Mouse (Mus musculus): Measurements from ENCODE around the gene Parg.
"Not testable (repeated sequence)": the region's sequence is repeated elsewhere in the genome, so short reads cannot be mapped to it uniquely, and the experiment has no call there.

The Parg gene

GRCm38 (mm10) chr14:32201791-32202451 is at the start of gene Parg, which contains the start of gene Timm23:
Gene Parg (plus strand): TSS chr14:32201949.
Gene Timm23 (minus strand): TSS chr14:32201898.
- peak; percentile 83 for DNase-seq

- no peak for DNase-seq
Observed at GRCm38 (mm10) chr14:32152243-32152965, 49.3 kb upstream of the Parg start.

GRCm38 (mm10) chr14:32153156-32153555 is 48.6 kb upstream of the Parg start:
- no peak for DNase-seq

DNA sequence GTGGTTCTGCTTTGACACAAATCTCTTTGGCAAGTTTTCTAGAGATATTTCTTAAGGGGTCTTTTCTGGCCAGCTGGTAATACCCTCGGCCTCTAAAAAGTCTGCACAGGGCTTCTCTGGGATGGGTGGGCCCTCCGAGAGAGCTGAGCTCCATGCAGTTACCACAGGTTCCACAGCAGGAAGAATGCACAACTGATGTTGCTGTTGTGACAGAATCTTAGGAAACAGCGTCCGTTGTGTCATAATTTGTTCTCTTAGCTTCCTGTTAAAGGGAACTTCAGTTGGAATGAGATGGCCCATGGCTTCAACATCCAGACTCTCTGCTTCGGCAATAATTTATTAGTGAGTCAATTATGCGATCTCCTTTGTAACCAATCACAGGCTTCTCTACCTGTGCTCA is 47.0 kb upstream of the Parg start:
- DNase-seq: no peak

DNA sequence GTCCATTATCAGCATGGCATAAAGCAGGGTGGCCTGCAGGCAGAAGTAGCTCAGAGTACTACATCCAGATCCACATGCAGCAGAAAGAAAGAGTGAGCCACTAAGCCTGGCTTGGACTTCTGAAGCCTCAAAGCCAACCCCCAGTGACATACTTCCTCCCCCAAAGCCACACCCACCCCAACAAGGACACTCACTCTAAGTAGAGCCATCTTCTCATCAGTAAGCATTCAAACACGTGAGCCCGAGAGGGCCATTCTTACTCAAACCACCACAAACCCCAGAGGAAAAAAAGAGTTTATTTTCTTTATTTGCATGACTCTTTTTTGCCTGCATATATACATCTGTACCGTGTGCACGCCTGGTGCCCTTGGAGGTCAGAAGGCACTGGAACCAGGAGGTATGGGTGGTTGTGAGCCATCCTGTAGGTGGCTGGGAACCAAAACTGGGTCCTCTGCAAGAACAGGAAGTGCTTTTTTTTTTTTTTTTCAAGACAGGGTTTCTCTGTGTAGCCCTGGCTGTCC is 42.5 kb upstream of the Parg start:
- no peak for DNase-seq

DNA sequence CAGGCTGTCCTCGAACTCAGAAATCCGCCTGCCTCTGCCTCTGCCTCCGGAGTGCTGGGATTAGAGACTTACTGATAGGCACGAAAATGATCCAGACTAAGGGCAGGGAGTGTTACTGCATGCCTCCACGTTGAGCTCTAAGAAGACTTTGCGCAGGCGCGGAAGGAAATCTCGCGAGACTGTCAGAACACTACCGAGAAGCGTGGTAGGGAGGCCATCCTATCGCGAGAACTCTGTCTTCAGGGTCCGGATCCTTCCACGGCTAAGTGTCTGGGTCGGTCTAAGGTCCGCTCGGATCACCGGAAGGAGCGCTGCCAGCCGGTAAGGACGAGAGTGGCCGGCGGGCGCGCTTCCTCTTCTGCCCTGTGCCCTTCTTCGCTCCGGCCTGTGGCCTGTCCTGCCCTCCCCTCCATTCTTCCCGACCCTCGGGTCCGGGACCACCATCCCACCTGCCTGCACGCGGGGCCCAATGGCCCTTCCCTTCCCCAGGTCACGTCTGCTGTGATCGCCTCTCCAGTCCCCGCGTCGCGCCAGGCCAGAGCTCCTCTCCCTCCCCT is 42.0 kb upstream of the Parg start, which contains the start of gene Ncoa4:
Ncoa4 (plus strand) TSS at position 176 of the 557 bp plus-strand sequence.
- DNase-seq: peak; percentile 99

DNA sequence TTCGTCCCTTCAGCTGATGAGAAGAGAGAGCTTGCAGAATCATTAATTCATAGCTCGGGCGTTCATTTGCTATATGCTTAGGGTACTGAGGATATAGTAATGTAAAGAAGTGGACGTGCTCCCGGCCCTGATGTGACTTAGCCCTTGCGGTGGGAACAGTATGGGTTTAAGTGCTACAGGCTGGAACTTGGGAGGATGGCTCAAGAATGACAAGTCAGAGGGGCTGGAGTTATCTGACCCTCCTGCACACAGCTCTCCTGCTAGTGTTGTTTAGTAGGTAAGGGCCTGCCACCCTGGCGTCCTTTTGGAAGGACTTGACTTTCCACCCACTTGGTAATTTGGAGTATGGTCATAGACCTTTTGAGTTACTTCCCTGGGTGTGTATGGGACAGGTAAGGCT is 41.2 kb upstream of the Parg start:
- DNase-seq: no peak

GRCm38 (mm10) chr14:32161090-32161885 is 40.5 kb upstream of the Parg start:
- no peak for DNase-seq

GRCm38 (mm10) chr14:32162231-32162630 is 39.5 kb upstream of the Parg start:
- DNase-seq: no peak

DNA sequence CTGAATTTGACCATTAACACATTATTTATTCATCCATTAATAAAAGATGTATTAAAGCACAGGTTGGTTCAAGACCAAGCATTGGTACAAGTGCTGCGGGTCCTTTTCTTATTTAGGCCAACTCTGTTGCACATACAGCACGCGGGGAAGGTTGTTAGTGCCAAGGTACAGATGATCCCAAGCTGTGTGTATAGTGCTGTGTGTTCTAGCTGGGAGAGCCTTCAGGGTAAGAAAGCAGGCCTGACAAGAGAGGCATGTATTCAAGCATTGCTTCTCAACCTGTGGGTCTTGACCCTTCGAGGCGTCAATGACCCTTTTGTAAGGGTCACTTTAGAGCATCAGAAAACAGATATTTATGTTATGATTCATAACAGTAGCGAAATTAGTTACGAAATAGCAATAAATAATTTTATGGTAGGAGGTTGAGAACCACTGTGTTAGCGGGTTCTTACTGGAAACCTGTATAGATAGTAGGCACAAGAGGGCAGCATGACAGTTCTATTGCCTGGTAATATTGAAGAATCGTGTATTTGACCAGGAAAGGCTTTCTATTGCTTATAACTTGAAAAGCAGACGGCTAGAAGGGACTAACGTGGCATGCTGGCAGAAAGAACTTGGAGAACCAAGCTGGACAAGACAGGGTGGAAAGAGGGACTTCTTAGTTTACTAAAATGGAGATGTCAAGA is 38.4 kb upstream of the Parg start:
- DNase-seq: no peak

GRCm38 (mm10) chr14:32164173-32165051 is 37.3 kb upstream of the Parg start:
- DNase-seq: no peak

- peak; percentile 89 for DNase-seq
Observed at GRCm38 (mm10) chr14:32165278-32166061, 36.3 kb upstream of the Parg start.

DNA sequence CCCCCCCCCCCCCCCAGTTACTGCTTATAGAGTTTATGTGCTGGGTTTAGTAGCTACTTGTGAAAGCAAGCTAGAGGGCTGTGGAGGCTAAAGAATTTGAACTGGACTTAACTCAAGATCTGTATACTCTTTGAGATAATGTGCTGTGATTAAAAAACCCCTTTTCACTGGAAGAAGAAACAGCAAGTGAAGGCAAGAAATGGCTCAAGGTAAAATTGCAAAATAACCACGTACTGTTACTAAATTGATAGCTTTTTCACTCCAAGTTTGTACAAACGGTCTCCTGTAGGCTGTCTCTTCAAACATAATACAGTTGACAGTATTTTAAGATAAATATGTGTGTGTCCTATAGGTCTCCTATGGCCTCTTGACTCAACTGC is 35.7 kb upstream of the Parg start:
- no peak for DNase-seq

- DNase-seq: no peak
Observed at GRCm38 (mm10) chr14:32166840-32167239, 34.9 kb upstream of the Parg start.

DNA sequence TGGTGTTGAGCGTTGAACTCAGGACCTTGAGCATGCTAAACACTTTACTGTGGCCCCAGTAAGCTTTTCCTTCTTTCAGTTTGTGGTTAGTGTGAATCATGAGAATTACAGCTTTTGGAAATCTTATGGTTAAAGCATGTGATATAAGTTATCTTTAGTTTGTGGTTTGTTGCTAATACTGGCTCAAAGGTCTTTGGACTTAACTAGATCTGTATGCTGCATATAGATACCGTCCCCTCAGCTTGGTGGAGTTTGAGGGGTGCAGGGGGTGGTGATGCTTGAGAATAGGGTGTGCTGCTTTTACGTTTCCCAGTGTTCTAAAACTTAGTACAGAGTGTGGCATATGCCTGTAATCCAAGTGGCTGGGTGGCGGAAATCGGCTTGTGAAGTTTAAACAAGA is 34.4 kb upstream of the Parg start:
- DNase-seq: no peak

DNA sequence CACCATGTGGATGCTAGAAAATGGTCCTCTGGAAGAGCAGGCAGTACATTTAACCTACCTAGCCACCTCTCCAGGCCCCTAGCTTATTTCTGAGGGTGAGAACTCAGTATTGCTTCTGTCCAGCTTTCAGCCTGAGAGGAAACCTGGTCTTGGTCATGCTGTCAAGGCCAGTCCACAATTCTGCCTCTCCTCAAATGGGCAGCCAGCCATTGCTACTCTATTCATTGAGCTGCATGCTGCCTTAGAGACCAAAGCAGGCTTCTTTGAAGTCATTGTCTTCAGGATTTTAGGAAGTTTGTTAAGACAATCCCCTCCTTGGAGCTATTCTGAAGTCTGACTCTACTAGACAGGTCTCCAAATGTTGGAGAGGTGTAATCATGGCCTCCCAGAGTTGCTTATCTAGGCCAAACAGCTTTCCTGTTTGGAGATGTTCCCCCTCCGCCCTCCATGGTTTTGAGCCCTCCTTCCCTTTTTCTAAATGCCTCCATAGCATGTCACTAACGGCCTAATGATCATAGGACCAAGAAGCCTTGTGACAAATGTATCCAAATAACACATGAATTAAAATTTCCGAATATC is 33.0 kb upstream of the Parg start:
- DNase-seq: no peak

- no peak for DNase-seq
Observed at GRCm38 (mm10) chr14:32170137-32170536, 31.6 kb upstream of the Parg start.

- no peak for DNase-seq
Observed at GRCm38 (mm10) chr14:32175310-32175709, 26.4 kb upstream of the Parg start.

- not testable (repeated sequence) for DNase-seq
Observed at GRCm38 (mm10) chr14:32176590-32176989, 25.2 kb upstream of the Parg start.

Data from cerebellum, adult 9-10 months (tissue).